Mouse (Mus musculus): ENCODE data around the gene Midn.
A peak's percentile ranks its signal among the peaks of the same experiment; 100 is the strongest.

Gene Midn

DNA sequence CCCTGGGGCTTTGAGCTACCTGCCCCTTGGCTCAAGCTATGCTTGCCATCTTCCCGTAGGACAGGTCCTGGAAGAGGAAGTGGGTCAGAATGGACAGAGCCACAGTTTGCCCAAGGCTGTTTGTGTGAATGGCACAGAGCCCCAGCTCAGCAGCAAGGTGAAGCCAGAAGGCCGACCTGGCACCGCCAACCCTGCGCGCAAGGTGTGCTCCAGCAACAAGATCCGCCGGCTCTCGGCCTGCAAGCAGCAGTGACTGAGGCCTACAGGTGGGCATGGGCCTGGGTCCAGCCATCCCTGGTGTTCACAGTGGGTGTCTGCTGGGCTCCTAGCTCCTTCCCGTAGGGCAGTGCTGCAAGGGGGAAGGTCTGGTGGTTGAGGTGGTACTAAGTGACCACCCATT is 18.2 kb upstream of the Midn start:
- DNase-seq (ENCODE audit: low read depth, low spot score): no peak

DNA sequence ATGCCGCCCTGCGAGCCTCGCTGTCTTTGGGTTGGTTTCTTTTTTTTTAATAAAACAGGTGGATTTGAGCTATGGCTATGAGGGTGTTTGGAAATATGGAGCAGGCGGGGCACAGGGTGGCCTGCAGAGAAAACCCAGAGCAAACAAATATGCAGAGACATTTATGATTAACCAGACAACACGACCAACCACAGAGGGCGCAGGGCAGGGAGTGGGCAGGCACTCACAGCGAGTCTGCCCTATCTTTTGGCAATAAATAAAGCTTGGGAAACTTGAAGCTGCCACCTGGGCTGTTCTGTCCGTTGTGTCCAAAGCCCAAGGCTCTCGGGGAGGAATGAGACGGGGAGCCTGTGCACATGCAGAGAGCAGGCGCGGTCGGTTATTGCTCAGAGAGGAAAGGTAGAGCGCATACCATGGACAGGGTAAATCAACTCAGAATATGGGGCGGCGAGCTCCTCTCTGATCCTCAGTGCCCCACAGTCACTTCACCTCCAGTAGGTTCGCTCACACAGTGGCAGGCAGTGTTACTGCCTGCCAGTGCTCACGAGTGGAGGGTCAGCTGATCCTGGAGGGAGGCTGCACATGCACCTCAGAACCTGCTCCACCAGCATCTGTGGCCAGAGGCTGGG is 17.6 kb upstream of the Midn start:
- no peak for DNase-seq (ENCODE audit: low read depth, low spot score)

DNA sequence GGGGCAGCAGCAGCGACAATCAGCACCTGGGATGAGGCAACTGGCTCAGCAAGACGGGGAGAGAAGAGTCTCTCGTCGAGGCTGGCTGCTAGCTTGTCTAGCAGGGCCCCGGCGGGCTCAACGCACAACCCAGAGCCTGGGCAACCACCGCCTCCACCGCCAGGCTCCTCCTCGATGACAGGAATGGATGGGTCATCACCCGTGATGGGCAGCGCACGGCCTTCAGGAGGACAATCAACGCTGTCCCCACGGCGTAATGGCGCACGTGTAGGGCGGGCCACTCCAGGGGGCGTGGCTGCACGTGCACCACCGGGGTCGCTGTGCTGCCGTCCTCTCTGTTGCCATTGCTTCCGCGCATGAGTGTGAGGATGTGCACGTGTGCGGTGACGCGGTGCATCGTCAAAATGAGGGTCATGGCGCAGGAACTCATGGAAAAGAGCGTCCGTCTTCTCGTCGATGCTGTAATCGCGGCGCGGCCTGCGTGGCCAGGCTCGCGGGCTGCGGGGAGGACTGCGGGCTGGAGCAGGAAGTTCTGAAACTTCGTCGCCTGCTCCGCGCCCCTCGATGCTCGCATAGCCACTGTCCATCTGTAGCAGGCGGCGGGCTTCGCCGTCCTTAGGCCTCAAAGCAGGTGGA is 16.6 kb upstream of the Midn start:
- DNase-seq (ENCODE audit: low read depth, low spot score): no peak

DNA sequence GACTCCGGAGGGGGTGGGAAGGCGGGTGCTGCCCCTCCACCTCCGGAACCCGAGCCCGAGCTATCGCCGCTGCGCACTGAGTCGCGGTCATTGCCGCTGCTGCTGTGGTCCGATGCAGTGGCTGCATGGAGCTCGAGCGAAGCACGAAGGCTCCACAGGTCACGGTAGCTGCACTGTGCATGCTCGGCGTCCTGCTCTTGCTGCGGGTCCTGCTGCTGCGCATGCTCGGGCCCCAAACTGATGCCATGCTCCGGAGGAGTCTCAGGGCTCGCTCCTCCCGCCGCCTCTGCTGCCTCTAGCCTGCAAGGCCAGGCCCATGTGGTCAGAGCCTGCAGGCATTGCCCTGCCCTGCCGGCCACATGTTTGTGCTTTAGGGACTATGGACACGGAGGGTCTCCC is 16.1 kb upstream of the Midn start:
- no peak for DNase-seq (ENCODE audit: low read depth, low spot score)

DNA sequence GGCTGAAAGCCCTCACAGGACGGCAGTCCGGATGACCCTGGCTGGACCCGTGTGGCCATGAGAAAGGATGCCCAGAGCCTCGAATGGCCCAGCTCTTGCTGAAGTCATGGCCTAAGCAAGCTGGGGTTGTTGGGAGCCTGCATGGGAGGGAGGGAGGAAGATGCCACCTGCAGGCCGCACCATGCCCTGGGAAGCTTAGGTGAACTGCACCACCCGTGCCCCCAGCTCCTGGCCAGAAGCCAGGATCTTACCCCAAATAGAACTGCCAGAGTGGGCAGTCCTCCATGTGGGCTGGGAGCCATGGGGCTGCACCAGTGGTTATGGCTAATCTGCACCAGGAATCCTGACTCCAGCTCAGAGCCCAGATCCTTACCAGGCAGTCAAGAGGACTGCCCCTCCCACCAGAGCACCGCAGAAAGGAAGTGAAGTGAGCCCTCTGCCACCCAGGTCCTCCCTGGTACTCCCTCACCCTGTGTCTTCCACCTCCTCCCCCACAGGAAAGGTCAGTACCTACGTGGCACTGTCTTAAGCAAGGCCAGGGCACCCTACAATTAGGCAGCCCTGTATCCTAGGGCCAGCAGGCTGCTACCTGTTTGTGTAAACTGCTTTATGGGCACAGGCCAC is 14.7 kb upstream of the Midn start:
- no peak for DNase-seq (ENCODE audit: low read depth, low spot score)

DNA sequence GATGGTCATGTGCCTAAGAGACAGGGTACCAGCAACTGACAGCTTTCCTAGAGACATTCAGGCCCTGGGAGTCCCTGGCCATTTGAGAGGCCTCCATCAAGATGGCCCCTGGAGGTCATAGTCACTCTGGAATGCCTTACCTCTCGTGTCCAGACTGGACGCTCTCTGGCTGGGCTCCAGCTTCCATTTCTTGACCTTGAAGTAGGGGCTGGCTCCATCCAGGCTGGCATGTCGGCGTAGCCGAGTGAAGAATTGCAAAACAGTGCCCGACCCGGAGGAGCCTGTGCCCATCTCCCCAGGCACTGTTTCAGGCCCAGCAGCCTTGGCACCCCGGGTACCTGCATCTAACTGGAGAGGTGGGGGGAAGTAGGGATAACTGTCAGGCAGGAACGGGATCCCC is 13.7 kb upstream of the Midn start:
- DNase-seq (ENCODE audit: low read depth, low spot score): no peak

DNA sequence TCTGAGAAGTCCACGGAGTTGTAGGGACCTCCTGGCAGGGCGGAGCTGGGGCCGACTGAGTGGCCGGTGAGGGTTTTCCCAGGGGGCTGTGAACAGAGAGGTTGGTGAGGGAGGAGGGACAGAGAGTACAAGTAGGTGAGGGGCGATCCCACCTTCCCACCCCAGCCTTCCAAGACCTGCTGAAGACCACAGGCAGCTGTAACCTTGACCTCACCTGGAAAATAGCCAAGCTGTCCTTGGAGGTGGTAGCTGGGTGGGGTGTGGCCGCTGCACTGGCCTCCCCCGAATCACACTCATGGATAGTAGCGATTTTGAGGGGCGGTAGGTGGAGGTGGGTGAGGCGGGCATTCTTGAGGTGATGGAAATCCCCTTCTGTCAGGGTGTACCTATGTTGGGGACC is 12.9 kb upstream of the Midn start:
- DNase-seq (ENCODE audit: low read depth, low spot score): no peak

DNA sequence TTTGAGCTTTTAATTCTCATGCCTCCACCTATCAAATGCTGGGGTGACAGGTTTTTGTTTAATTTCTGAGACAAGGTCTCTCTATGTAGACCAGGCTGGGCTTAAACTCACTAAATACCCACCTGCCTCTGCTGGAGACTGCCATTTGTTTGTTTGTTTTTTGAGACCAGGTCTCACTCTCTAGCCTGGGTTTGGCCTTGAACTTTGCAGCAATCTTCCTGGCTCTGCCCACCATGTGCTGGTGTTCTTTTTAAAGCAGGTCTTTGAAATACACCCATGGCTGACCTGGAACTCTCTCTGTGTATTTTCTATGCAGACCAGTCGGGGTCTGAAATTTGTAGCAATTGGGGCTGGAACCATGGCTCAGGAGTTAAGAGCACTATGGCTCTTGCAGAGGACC is 12.4 kb upstream of the Midn start:
- no peak for DNase-seq (ENCODE audit: low read depth, low spot score)

DNA sequence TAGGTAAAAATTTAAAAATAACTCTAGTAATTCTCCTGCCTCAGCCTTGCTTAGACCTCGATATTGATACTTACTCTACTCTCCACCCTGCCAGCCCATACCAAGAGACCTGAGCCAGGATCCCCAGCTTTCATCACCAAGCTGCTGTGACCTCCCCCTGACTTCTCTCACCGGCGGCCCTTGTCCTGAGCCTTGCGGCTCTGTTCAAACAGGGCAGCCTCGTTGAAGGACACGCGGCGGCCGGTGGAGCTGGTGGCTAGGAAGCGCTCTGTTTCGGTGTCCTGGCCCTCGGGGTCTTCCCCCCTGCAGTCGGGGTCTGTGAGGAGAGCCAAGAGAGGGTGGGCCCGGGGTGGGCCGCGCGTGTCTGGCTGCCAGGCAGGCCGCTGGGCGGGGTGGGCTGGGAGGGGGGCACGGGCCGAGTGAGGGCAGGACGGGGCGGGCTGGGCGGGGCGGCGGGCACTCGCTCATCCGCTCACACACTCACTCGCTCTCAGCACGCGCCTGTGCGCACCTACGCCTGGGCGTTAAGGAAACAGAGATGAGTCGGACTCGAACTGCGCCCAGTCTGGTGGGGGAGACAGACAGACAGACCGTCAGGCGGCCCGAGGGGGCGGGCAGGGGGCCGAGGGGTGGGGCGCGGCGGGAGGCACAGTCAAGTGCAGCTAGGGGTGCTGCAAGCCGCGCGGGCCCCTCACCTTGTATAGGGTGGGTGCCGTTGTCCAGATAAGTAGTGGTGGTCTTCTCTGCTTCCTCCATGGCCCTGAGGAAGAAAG is 11.7 kb upstream of the Midn start:
- no peak for DNase-seq (ENCODE audit: low read depth, low spot score)

DNA sequence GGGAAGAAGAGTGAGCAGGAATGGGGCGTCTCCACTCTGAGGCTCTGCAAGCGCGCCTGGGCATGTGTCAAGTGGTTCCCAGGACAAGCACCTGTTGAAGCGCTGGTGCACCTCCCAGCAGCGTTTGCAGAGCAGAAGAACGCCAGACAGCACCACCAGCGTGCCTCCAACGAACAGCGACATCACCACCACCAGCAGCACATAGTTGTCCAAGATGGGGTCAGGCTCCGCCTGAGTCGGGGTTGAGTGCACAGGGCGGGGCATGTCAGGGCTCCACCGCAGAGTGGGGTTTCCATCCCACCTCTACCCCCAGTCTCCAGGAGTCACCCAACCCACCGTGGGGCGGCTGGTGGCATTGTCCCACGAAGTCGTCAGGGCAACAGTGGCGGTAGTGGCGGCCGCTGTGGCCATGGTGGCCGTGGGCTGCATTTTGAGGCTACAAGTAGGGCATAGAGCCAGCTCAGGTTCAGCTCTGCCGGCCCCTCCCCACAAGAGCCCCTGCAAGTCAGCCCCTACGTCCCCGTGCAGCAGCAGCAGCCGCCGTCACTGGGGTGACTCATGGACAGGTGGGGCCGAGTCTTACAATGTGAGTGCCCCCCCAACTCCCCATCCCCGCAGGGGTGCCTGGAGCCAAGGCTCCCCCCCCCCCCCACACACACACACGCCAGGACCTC is 11.0 kb upstream of the Midn start:
- no peak for DNase-seq (ENCODE audit: low read depth, low spot score)

DNA sequence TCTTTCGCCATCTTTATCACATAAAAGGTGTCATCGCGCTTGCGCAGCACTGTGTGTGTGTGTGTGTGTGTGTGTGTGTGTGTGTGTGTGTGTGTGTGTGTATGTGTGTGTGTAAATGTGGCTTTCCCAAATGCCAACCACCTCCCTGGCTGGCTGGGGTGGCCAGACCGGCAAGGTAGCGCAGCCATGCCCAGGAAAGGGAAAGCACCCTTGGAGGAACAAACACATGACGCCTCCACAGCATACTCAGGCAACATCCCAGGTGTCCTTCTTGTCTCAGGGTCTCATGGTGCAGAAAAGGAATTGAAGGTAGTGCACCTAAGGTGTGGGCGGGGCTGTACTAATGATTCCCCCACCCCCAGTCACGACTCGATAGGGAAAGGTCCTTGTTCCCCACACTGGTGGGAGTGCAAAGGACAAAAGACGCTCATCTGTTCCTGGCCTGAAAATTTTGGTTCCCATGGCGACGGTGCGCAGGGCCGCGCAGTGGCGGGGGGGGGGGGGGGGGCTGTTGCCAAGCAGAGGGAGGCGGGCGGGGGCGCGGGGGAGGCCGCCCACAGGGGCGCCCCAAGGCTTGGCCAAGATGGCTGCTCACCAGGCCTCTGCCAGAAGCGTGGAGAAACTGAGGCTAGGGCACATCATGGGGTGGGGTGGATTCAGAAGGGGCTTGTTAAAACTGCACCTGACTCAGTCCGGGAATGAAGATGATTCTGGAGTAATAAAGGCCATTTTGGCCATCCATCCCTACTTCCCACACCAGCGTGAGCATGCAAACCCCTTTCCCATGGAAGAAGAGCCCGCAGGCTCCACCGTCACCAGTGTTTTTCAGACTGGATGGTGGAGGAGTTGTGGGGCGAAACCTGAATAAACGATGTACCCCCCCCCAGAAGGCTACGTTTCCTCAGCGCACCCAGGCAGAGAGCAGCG is 10.2 kb upstream of the Midn start:
- DNase-seq (ENCODE audit: low read depth, low spot score): no peak

DNA sequence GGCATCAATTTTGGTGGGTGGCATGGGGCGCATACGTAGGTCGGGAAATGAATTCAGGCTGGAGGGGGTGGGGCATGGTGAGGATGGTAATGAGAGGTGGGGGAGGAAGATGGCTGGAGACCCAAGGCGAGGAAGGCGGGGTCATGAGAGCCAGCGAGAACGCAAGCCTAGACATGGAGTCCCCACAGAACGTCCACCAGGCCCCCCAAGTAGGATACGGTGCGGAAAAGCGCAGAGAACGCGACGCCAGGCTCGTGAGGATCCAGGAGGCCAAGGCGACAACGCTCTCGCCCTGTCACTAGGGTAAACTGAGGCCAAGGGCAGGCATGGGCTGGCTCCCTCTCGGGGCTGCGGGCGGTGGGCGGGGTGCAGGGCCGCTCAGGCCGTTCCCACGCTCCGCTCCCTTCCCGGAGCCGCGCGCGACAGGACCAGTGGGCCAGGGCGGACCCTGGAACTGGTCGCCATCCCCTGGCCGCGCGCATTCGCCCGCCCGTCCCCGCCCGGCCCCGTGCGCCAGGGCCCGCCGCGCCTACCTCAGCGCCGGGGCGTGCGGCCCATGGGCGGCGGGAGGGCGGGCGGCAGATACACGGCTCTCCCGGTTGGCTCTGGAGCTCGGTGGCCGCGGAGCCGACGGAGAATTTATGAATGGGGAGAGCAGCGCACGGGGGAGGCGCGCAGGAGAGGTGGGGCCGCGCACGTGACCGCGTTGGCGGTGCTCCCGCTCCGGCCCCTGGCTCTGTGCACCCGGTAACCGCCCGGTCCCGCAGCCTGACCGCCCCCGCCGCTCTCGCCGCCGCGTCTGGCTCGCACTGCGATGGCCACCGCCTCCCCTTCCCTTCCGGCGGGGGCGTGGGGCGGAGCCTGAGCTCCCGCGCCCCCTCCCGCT is 9.3 kb upstream of the Midn start, which contains the start of gene Atp5d:
Atp5d (plus strand) TSS at position 80 of the 886 bp plus-strand sequence.
- DNase-seq (ENCODE audit: low read depth, low spot score): no peak

DNA sequence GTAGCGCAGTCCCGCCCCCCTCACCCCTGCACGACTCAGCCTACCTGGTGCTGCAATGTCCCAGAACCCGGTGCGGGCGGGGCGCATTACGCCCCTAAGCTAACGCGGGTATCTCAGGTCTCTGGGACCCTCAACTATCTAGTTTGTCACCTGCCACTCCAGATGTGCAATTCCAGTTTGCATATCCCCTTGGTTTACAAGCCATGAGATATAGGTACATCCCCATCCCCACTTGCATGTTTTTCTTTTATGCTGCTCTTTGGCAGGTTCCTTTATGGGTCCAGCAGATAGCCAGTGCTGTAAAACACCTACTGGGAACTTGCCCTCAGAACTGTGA is 8.7 kb upstream of the Midn start:
- no peak for DNase-seq (ENCODE audit: low read depth, low spot score)

DNA sequence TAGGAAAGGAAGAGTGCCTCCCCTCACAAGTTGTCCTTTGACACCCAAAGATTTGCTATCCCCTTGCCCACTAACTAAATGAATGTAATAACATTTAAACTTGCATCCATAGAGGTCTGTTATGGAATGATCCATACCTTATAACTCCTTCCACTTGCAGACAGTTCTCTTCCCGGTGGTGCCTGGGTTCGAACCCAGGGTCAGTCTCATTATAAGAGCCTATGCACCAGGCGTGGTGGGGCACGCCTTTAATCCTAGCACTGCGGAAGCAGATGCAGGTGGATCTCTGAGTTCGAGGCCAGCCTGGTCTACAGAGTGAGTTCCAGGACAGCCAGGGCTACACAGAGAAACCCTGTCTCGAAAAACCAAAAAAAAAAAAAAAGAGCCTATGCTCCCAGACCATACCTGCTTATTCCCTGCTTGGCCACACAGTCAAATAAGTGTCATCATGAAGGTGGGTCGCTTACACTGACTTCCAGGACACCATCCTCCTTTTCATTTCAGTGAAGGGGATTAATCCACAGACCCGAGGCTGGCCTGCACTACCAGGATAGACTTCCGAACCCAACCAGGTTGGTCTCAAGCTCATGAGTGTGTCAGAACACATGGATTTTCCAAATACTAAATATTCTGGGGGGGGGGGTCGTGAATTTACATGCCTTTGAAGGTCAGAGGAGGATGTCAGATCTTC is 8.0 kb upstream of the Midn start:
- DNase-seq (ENCODE audit: low read depth, low spot score): no peak

DNA sequence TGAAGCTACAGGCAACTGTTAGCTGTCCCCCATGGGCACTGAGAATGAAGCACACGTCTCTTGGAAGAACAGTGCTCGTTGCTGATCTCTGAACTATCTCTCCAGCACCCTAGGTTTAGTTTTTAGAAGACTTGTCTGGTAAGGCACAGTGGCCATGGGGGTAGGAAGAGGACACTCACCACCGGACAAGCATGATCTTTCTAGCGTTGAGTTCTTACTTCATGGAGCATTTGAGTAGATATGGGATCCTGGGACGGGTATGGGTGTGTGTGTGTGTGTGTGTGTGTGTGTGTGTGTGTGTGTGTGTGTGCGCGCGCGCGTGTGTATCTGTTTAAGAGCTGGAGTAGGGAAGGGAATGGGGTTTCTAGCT is 7.4 kb upstream of the Midn start, which contains the start of gene Cbarp:
Cbarp (minus strand) TSS at position 170 of the 370 bp plus-strand sequence.
- DNase-seq (ENCODE audit: low read depth, low spot score): no peak

DNA sequence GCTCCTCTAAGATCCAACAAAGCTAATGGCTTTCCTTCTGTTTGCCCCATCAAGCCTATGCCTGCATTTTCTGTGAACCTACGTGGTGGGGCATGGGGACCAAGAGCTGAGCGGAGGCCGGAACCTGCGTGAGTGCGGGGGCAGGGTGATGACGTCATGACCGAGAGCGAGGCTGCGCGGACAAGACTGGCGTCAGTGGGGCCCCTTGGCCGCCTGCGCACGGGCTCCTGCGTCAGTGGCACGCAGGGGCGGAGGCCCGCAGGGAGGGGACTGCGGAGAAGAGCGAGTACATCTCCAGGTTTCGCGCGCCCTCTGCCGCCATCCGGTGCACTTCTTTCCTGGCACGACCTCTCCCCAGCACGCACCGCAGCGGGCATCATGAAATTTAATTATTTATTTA is 6.8 kb upstream of the Midn start:
- DNase-seq (ENCODE audit: low read depth, low spot score): peak; percentile 85

DNA sequence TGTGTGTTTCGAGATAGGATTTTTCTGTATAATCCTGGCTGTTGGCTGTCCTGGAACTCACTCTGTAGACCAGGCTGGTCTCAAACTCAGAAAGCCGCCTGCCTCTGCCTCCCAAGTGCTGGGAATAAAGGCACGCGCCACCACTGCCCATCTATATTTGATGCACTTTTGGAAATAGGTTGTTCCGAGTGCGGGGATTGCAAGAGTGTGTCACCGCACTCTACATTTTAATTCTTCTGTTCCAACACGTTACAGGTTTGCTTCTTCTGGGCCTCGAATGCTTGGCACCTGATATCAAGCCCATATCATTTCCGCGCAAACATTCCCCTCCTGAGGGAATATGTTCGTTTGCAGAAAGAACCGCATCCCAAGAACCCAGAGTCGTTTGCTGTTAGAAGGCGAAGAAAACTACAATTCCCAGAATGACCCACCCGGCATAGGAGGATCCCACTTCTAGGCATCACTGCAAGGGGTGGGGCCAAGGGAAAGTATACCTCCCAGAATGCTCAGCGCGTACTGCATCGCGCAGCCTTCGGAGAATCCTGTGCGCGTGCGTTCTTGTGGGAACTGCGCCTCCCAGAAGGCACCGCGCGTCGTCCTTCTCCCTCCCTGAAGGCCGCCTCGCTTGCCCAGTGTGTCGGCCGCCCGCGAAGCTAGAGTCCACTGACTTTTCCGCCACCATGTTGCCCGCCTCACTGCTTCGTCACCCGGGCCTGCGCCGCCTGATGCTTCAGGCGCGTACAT is 6.1 kb upstream of the Midn start:
- peak; percentile 97 for DNase-seq (ENCODE audit: low read depth, low spot score)

DNA sequence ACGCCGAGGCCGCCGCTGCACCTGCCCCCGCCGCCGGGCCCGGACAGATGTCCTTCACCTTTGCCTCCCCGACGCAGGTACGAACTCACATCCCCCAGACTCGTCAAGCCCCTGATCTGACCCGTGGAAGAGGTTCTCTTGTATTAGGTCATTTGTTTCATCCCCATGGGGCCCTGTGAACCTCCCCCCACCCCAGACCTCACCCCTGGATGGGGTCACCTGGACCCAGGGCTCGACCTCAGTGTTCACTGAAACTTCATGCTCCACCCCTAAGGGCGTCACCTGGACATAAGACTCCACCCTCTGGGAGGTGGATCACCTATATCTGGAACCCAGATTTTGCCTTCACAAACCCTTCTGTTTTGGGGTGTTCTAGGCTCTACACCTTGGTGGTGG is 5.5 kb upstream of the Midn start:
- no peak for DNase-seq (ENCODE audit: low read depth, low spot score)

DNA sequence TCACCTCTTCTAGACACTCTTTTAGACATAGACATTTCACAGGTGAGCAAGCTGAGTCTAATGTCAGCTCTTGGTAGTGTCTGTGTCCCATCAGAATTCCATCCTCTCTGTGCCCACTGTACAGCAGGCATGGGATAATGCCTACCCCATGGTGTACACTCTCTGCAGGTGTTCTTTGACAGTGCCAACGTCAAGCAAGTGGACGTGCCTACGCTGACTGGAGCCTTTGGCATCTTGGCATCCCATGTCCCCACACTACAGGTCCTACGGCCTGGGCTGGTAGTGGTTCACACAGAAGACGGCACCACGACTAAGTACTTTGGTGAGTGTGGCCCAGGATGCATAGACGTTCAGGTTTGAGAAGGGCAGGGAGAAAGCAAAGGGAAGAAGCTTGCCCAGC is 4.4 kb upstream of the Midn start:
- DNase-seq (ENCODE audit: low read depth, low spot score): no peak

All from retina, postnatal 7 days (tissue).